In the genomic region with DNA sequence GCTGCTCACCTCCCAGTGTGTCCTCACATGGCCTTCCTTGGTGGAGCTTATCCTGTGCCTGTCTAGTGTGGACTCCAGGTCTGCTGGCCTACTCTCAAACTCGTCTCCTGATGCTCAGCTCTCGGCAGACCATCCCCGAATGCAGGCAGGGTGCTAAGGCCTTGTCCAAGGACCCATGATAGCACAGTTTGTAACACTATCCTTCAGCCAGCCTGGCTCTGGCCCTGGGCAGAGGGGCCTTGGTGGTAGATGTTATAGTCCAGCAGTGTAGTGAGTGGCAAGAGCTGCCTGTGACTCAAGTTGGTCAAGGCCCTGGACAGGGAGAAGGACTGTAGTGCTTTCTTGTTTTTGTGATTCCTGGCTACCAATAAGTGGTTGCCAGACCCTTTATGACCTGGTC, we compare ENCODE assay signal across 15 mouse cellular contexts. TPM values are rescaled to one million over a fixed set of nuclear protein-coding genes. Genes with fewer than 3 reads are reported as not detected.
"Had no signal": no experiment of that assay in that cellular context is flagged by ENCODE, and none has a peak within 500 bp of the region (broad histone marks: within the 10 kb centered on the region; RNA-seq: fewer than 3 reads in every experiment).

No protein-coding gene starts in this region.

- DNase-seq: lung, adult 18-20 months; lung, embryonic 14.5 days; lung, postnatal 10 days; lung, postnatal 4 days; midbrain, embryonic 14.5 days; retina, postnatal 1 day; right cerebral cortex, adult 18-20 months; right cerebral cortex, postnatal 25 days; right cerebral cortex, postnatal 4 days; spleen, adult 18-20 months; thymus, adult 2 months; thymus, postnatal 14 days; thymus, postnatal 36 days had no signal

RNA-seq across cellular contexts. Expression of a gene that starts 5.8 kb away (rescaled TPM):
- total RNA-seq: megakaryocyte-erythroid progenitor cell, adult 5-6 weeks had no signal

RNA-seq across cellular contexts. Expression of a gene that starts 16.1 kb away (rescaled TPM):
- total RNA-seq: megakaryocyte, adult 5-6 weeks; megakaryocyte-erythroid progenitor cell, adult 5-6 weeks had no signal

RNA-seq across cellular contexts. Expression of a gene that starts 19.3 kb away (rescaled TPM):
- total RNA-seq: megakaryocyte, adult 5-6 weeks; megakaryocyte-erythroid progenitor cell, adult 5-6 weeks had no signal

RNA-seq across cellular contexts. Expression of a gene that starts 24.1 kb away (rescaled TPM):
- total RNA-seq: megakaryocyte, adult 5-6 weeks; megakaryocyte-erythroid progenitor cell, adult 5-6 weeks had no signal
